Mouse (Mus musculus): ENCODE data around the gene Tnfaip8l2. TPM values are rescaled to one million over a fixed set of nuclear protein-coding genes. Genes with fewer than 3 reads are reported as not detected.

Gene Tnfaip8l2
- polyA plus RNA-seq, 1 experiment from 2014 or later: 2.1 TPM

Small RNA genes lying within 50 kb of the gene (microRNA-seq; reads per million reads assigned to microRNA genes)
- gene Mir8099-1: not detected

Other genes starting within 250 kb of the Tnfaip8l2 start
- gene Selenbp1, start 209.3 kb downstream of the Tnfaip8l2 start, polyA plus RNA-seq (2014; fragmentation: Nextera tagmentation; extraction: Ambion mirVana): 35.6 and 40.0 TPM in 2 replicates
- 8.7 and 13.0 TPM in 2 replicates for gene Rfx5, start 188.3 kb downstream of the Tnfaip8l2 start, polyA plus RNA-seq (2014; fragmentation: Nextera tagmentation; extraction: Ambion mirVana)
- gene Pi4kb, start 167.6 kb downstream of the Tnfaip8l2 start, polyA plus RNA-seq (2014; fragmentation: Nextera tagmentation; extraction: Ambion mirVana): 22.6 and 25.7 TPM in 2 replicates
- gene Zfp687, start 126.9 kb downstream of the Tnfaip8l2 start, polyA plus RNA-seq (2014; fragmentation: Nextera tagmentation; extraction: Ambion mirVana): 28.7 and 38.1 TPM in 2 replicates
- gene Psmd4, start 99.7 kb downstream of the Tnfaip8l2 start, polyA plus RNA-seq (2014; fragmentation: Nextera tagmentation; extraction: Ambion mirVana): 261 and 286 TPM in 2 replicates
- gene Pip5k1a, start 35.4 kb downstream of the Tnfaip8l2 start, polyA plus RNA-seq (2014; fragmentation: Nextera tagmentation; extraction: Ambion mirVana): 16.9 and 22.8 TPM in 2 replicates
- 182 and 190 TPM in 2 replicates for gene Vps72, start 31.3 kb downstream of the Tnfaip8l2 start, polyA plus RNA-seq (2014; fragmentation: Nextera tagmentation; extraction: Ambion mirVana)
- 1.5 and 1.7 TPM in 2 replicates for gene Tmod4, start 17.9 kb downstream of the Tnfaip8l2 start, polyA plus RNA-seq (2014; fragmentation: Nextera tagmentation; extraction: Ambion mirVana)
- 69.6 and 84.7 TPM in 2 replicates for gene Scnm1, start 8.3 kb downstream of the Tnfaip8l2 start, polyA plus RNA-seq (2014; fragmentation: Nextera tagmentation; extraction: Ambion mirVana)
- gene Lysmd1, start 8.3 kb downstream of the Tnfaip8l2 start, polyA plus RNA-seq (2014; fragmentation: Nextera tagmentation; extraction: Ambion mirVana): 6.9 and 9.1 TPM in 2 replicates
- 5.3 and 5.8 TPM in 2 replicates for gene Sema6c, start 18.1 kb upstream of the Tnfaip8l2 start, polyA plus RNA-seq (2014; fragmentation: Nextera tagmentation; extraction: Ambion mirVana)
- 9.7 and 15.4 TPM in 2 replicates for gene Gabpb2, start 75.6 kb upstream of the Tnfaip8l2 start, polyA plus RNA-seq (2014; fragmentation: Nextera tagmentation; extraction: Ambion mirVana)
- gene Cdc42se1, start 86.4 kb upstream of the Tnfaip8l2 start, polyA plus RNA-seq (2014; fragmentation: Nextera tagmentation; extraction: Ambion mirVana): 109 and 113 TPM in 2 replicates
- 18.5 and 19.1 TPM in 2 replicates for gene Mllt11, start 89.8 kb upstream of the Tnfaip8l2 start, polyA plus RNA-seq (2014; fragmentation: Nextera tagmentation; extraction: Ambion mirVana)
- gene Gm128, start 99.2 kb upstream of the Tnfaip8l2 start, polyA plus RNA-seq (2014; fragmentation: Nextera tagmentation; extraction: Ambion mirVana): 0.19 and 0.57 TPM in 2 replicates
- 2.1 and 2.4 TPM in 2 replicates for gene Bnipl, start 108.8 kb upstream of the Tnfaip8l2 start, polyA plus RNA-seq (2014; fragmentation: Nextera tagmentation; extraction: Ambion mirVana)
- 33.0 and 40.9 TPM in 2 replicates for gene Mindy1, start 139.0 kb upstream of the Tnfaip8l2 start, polyA plus RNA-seq (2014; fragmentation: Nextera tagmentation; extraction: Ambion mirVana)
- 15.4 and 22.1 TPM in 2 replicates for gene Prune1, start 139.7 kb upstream of the Tnfaip8l2 start, polyA plus RNA-seq (2014; fragmentation: Nextera tagmentation; extraction: Ambion mirVana)
- 3.7 and 4.3 TPM in 2 replicates for gene Anxa9, start 164.8 kb upstream of the Tnfaip8l2 start, polyA plus RNA-seq (2014; fragmentation: Nextera tagmentation; extraction: Ambion mirVana)
- 103 and 154 TPM in 2 replicates for gene Cers2, start 172.4 kb upstream of the Tnfaip8l2 start, polyA plus RNA-seq (2014; fragmentation: Nextera tagmentation; extraction: Ambion mirVana)
- 30.2 and 56.5 TPM in 2 replicates for gene Setdb1, start 214.8 kb upstream of the Tnfaip8l2 start, polyA plus RNA-seq (2014; fragmentation: Nextera tagmentation; extraction: Ambion mirVana)